Mouse (Mus musculus): ENCODE measurements at regions not wholly inside any gene's neighbourhood (a gene's known extent, or its start where the extent isn't known, plus 50 kb on each side); places are given as distances from the start of the nearest gene placed in this dataset.

DNA sequence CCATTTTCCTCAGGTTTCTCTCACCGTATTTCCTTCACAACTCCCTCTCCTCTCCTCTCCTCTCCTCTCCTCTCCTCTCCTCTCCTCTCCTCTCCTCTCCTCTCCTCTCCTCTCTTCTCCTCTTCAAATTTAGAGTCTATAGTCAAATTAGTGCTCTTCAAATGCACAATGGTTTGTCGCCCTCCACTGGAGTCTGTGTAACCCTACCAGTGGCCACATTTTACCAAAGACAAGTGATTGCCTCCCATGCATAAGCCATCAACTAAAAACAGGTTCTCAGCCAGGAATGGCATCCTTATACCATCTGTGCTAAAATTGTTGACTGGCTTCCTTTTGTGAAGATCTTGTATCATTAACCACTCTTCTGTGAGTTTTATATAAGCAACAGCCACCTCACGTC lies 979.5 kb upstream of the Adam24 start:
- DNase-seq (ENCODE audit: low read depth), result peak; percentile 6

- DNase-seq (ENCODE audit: low read depth), result no peak
Measured at GRCm38 (mm10) chr8:39705843-39706242, 969.0 kb upstream of the Adam24 start.

GRCm38 (mm10) chr8:39742377-39742776 lies 932.5 kb upstream of the Adam24 start:
- DNase-seq (ENCODE audit: low read depth), result no peak

GRCm38 (mm10) chr8:39746225-39746624 lies 928.7 kb upstream of the Adam24 start:
- no peak for DNase-seq (ENCODE audit: low read depth)

- DNase-seq (ENCODE audit: low read depth), result no peak
Measured at GRCm38 (mm10) chr8:39759905-39760304, 915.0 kb upstream of the Adam24 start.

GRCm38 (mm10) chr8:39779449-39779848 lies 895.4 kb upstream of the Adam24 start:
- no peak for DNase-seq (ENCODE audit: low read depth)

DNA sequence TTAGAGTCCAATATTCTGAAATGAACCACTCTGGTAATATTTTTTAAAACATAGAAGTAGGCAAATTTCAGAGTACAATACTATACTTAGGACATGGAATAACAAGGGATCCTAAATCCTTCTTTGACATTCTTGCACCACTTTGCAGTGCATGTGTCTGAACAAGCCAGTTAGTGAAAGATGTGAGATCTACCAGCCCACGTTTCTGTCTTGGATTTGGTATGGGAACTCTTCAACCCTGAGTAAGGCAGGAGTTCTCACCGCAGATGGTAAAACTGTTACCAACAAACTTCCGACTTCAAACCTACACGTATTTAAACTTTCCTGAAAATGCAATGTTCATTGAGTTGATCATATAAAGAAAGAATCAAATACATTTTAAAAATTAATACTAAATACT lies 894.7 kb upstream of the Adam24 start:
- DNase-seq (ENCODE audit: low read depth), result no peak

DNA sequence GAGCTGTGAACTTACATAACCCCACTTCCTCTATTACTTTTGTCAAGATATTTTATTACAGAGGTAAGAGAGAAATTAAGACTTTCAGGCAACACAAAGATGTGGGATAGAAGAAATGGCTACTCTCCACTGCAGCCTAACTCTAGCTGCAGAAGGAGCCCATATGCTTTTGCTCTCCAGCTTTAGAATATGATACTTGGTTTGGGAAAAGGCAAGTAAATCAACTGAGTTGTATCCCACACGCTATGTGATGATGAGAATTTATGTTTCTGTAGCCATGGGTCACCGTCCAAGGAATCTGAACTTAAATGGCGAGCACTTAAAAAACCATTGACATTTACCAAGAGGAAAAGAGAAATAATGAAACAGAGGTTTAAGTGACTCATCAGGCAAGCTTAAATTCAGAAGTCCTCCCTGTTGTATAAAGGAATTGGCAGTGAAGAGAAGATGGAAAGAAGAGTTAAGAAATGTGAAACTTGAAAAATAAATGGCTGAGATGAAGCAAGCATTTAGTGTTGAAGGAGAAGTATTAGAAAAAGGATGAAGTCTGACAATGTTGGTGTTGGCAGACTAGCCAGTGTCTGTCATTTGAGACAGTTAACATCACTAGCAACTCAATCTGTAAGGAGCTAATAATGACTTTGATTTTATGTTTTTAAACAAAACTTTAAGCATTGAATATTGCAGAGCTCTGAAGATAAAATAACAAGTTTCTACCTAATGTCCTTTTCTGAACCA lies 893.3 kb upstream of the Adam24 start:
- no peak for DNase-seq (ENCODE audit: low read depth)

- no peak for DNase-seq (ENCODE audit: low read depth)
Measured at GRCm38 (mm10) chr8:39782162-39782530, 892.7 kb upstream of the Adam24 start.
